Mouse (Mus musculus): ENCODE data around the gene Dnase2a.

Gene Dnase2a

GRCm38 (mm10) chr8:84970135-84970790, 61.9 kb downstream of the Dnase2a start:
- no peak for DNase-seq

GRCm38 (mm10) chr8:84970913-84971312, 62.6 kb downstream of the Dnase2a start:
- no peak for DNase-seq
